Mouse (Mus musculus) adipocyte (in vitro differentiated cells): ENCODE data around the gene B3gat2.

Experiments used
- DNase-seq: peaks from one replicate; pipeline ENCODE4 v3.0.0-alpha.2; 2016; ENCODE audit warnings: low spot score

B3gat2 gene

GRCm38 (mm10) chr1:23761502-23762135, at the start of gene B3gat2:
Gene B3gat2, plus strand, starts transcription at chr1:23761753.
- DNase-seq, result no peak

DNA sequence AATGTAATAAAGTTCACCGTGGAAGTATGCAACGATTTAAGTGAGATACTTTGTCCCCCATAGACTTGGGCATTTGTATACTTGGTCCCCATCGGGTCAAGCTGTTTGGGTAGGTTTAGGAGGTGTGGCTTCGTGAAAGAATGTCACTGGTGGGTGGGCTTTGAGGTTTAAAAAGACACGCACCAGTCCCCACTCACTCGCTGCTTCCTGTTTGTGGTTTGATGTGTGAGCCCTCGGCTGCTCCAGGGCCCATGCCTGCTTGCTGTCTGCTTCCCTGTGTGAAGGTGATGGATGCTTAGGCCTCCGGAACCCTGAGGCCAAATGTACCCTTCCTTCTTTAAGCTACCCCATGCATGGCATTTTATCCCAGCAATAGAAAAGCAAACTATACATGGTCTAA, 41.2 kb upstream of the B3gat2 start:
- no peak for DNase-seq

DNA sequence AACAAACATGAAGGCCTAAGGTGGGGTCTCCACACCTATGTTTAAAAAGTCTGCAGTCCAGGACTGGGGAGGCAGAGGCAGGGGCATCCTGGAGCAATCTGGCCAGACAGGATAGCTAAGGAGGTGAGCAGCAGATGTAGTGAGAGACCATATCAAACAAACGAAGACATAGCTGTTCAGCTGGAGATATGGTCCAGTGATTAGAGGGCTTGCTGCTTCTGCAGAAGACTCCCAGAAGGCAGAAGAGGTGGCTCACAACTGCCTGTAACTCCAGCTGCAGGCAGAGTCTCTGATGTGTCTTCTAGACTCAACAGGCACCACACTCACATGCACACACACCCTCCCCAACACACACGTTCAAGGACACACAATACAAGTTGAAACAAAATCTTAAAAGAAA, 40.5 kb upstream of the B3gat2 start:
- no peak for DNase-seq

- no peak for DNase-seq
Measured at GRCm38 (mm10) chr1:23722469-23723372, 38.8 kb upstream of the B3gat2 start.

DNA sequence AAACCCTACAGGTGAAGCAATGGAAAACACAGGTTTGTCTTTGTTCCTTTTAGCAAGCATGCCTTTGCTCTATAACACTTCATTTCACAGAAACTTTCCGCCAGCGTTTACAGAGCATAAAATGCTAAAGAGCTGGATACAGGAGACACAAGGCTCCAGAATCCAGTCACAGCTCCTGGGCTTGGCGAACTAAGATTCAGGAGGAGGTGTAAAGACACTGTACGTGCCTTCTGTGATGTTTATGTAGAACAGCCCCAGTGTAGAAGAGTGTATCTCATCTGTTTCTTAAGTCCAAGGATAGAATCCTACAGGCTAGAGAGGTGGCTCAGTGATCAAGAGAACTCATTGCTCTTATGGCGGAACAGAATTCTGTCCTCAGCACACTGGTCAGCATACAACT, 30.2 kb upstream of the B3gat2 start:
- DNase-seq, result no peak

GRCm38 (mm10) chr1:23750864-23751532, 10.6 kb upstream of the B3gat2 start:
- DNase-seq, result no peak

DNA sequence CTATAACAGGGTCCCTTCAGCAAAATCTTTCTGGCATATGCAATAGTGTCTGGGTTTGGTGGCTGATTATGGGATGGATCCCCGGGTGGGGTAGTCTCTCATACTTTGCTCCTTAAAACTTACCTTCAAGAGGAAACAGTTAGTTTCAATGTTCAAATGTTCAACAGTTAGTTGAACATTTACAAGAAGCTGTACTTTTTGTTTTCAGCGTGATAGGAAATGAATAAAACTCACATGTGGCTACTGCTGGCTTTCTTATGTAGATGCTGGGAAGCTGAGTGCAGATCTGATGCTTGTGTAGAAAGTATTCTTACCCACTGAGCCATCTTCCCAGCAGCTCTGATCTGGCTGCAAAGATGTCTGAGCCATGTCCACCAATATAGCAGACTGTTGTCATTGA, 8.5 kb upstream of the B3gat2 start:
- no peak for DNase-seq

GRCm38 (mm10) chr1:23753591-23753990, 8.0 kb upstream of the B3gat2 start:
- no peak for DNase-seq

GRCm38 (mm10) chr1:23754340-23754739, 7.2 kb upstream of the B3gat2 start:
- DNase-seq, result no peak

- DNase-seq, result no peak
Measured at GRCm38 (mm10) chr1:23754967-23755366, 6.6 kb upstream of the B3gat2 start.

- DNase-seq, result no peak
Measured at GRCm38 (mm10) chr1:23762136-23762687, 659 bp downstream of the B3gat2 start.

DNA sequence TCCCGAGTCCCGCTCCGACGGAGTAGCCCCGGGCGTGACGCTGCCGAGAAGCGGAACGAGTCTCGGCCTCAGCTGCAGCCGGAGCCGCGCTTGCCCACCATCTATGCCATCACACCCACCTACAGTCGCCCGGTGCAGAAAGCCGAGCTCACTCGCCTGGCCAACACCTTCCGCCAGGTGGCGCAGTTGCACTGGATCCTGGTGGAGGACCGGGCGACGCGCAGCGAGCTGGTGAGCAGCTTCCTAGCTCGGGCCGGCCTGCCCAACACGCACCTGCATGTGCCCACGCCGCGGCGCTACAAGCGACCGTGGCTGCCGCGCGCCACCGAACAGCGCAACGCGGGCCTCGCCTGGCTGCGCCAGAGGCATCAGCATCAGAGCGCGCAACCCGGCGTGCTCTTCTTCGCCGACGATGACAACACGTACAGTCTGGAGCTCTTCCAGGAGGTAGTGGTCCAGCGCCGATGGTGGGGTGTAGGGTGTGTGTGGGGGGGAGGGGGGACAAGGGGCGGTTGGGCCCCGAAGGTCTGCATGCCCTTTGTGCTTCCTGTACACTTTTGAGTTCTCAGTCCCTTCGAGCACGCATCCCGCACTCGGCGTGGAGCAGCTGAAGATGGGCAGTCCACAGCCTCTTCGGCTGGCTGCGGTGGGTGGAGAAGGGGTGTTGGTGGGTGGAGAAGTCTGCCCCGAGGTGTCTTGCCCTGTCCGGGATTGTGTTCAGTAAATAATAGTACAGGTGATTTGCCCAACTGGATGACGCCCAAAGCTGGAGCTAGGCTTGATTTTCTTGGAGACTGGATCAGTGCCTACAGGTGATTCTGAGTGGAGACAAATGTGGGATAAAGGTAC, 1.5 kb downstream of the B3gat2 start:
- no peak for DNase-seq

DNA sequence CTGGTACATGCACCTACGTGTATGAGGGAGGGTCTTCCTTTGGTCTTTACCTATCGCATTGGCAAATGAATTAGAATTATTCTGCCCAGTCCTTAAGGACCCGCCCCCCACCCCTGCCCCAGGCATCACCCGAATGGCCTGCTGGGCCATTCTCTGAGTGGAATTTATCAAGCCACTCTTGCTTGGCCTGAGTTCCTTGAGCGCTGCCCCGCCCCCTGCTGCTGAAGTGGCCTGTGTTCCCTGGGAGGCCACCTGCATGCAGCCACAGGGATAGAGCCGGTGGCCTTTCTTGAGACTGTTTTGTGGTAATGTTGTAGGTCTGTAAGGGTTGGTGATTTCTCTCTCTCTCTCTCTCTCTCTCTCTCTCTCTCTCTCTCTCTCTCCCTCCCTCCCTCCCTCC, 2.2 kb downstream of the B3gat2 start:
- no peak for DNase-seq

DNA sequence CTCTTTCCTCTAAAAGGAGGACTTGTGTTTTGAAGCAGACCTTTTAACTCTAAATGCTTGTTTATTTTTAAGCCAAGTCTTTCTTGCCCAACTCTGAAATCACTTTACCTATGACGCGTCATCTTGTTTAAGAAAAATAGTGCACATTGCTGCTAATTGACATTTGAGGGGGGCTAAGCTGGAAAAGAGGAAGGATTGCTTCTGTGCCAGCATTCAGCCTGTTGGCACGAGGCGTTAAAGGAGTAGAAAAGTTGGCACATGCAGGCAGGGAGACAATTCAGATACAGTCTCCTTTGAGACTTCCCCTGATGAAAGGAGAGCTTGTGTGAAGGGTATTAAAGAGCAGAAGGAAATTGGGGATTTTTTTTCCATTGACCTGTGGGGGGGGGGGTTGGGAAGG, 3.2 kb downstream of the B3gat2 start:
- DNase-seq, result no peak

DNA sequence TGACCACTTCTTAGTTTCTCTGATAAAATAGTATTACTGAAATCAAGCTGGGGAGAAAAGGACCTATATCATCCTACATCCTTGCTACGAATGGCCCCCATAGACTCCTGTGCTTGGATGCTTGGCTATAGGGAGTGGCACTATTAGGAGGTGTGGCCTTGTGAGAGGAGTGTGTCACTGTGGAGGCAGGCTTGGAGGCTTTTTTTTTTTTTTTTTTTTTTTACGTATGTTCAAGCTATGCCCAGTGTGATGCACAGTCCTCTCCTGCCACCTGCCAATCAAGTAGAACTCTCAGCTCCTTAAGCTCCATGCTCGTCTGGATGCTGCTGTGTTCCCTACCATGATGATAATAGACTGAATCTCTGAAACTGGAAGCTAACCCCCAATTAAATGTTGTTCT, 11.5 kb downstream of the B3gat2 start:
- DNase-seq, result no peak

DNA sequence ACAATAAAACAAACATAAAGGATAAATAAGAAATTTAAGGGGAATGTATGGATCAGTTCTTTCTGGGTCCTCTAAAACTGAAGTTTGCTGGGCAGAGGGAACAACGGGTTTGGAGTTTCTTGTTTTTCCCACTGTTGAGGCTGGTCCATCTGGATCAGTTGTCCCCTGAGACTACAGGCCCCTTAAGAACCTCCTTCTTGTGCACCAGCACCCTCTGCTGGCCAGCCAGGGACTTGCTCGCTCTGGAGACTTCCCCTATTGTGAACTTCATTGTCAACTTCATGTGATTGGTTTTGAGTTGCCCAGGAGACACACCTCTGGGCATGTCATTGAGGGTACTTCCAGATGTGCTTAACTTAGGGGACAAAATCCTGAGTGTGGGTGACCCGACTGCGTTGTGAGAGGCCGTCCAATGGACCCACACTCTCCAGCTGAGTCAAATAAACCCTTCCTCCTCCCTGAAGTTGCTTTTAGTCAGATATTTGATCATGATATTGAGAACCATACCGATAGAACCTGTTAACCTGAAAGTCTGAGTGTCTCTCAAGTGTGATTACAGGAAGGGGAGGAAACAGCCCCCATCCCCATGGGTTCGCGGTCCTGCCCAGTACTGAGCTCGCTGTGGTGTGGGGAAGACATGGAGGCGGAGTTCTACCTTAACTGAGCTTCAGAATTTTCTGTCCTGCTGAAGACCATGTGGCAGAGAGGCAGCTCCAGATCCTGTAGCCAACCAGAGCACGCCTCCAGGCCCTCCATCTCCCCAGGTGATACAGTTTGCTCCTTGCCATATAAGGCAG, 31.4 kb downstream of the B3gat2 start:
- DNase-seq, result peak; percentile 31

DNA sequence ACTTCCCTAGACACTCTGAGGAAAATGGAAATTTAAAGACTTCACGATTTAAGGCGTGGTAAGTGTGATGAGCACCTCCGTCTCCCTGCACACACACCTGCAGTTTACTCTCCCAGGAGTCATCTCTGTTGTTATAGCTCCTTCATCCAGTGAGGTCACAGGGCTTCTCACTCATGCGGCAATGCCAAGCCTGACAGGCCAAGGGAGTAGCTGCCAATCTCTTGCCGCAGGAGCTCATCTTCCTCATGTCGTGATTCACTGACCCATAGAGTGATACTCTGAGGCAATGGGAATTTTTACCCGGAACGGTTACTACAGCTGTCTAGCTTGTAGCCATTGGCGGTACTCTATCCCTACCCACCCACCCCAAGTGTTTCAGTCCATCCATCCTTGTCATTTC, 36.8 kb downstream of the B3gat2 start:
- DNase-seq, result no peak

DNA sequence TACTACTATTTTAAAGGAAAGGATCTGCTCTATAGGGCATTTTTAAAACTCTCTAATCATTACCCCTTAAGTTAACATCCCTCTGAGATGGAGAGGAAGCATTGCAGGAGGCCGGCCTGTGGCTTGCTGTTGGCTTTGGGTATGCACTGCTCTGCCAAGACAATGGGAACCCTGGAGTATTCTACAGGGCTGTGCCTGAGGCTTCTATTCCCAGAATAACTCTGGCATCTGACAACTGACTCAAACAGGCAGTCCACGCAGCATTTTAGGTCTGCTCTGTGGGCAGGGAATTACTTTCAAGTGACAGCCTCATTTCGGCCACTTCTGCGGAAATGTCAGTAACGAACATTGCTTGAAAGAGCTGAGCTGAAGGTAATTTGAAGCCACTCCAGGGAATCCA, 60.1 kb downstream of the B3gat2 start:
- DNase-seq, result no peak

- peak; percentile 74 for DNase-seq
Measured at GRCm38 (mm10) chr1:23826887-23827758, 65.6 kb downstream of the B3gat2 start.

DNA sequence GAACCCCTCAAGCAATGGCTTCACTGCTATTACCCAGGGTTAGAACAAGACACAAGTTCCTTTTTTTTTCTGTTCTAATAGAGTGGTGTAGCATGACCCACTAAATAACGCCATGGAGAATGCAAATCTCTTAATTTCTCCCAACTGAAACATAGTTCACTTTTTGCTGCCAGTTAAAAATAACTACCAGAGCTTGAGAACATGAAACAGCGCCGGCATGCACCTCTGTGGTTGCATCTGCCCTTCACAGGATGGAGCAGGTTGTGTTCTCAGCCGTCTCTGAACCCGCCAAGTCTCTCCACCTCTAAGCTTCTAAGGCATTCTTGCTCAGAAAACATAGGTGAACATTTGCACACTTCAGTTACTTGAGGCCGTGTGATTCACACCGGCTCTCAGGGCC, 72.7 kb downstream of the B3gat2 start:
- DNase-seq, result no peak
